Mouse (Mus musculus) intestine, embryonic 14.5 days (tissue): ENCODE results near the gene Mpped1. TPM values are rescaled to one million over a fixed set of nuclear protein-coding genes. Genes with fewer than 3 reads are reported as not detected.

Source experiments
- ATAC-seq: fragments of 200-750 bp; cut with Nextera tagmentation; replicated peaks from 2 replicates; pipeline ENCODE4 v1.8.0; 2017; ENCODE audit warnings: low read depth, moderate number of reproducible peaks, moderate TSS enrichment, moderate library complexity; ENCODE audit not compliant: low FRiP score, low TSS enrichment
- DNase-seq: peaks from one replicate; pipeline ENCODE4 v3.0.0-alpha.2; 2018; ENCODE audit warnings: low spot score
- H3K27ac ChIP-seq: fragments of 300-500 bp; sonication (generic); 2 replicates; pipeline ENCODE4 v1.5.1; 2014; ENCODE audit warnings: low read depth, mild to moderate bottlenecking, control low read depth
- H3K27me3 ChIP-seq: fragments of 300-500 bp; sonication (generic); replicated peaks from 2 replicates; pipeline ENCODE4 v1.6.1; 2014; ENCODE audit warnings: low read length, control low read depth; ENCODE audit not compliant: control insufficient read depth, insufficient read depth
- H3K36me3 ChIP-seq: fragments of 300-500 bp; sonication (generic); 2 replicates; pipeline ENCODE4 v1.6.1; 2014; ENCODE audit warnings: low read length, control low read depth; ENCODE audit not compliant: control insufficient read depth, insufficient read depth
- H3K4me1 ChIP-seq: fragments of 300-500 bp; sonication (generic); replicated peaks from 2 replicates; pipeline ENCODE4 v1.6.1; 2014; ENCODE audit warnings: low read length, control low read depth, mixed read lengths; ENCODE audit not compliant: control insufficient read depth, insufficient read depth
- H3K4me2 ChIP-seq: fragments of 300-500 bp; sonication (generic); 2 replicates; pipeline ENCODE4 v1.6.1; 2014; ENCODE audit warnings: low read length
- H3K4me3 ChIP-seq: fragments of 300-500 bp; sonication (generic); 2 replicates; pipeline ENCODE4 v1.5.1; 2014; ENCODE audit warnings: low read depth, low read length, control low read depth, mixed read lengths
- H3K9ac ChIP-seq: fragments of 300-500 bp; sonication (generic); 2 replicates; pipeline ENCODE4 v1.6.1; 2014; ENCODE audit warnings: mild to moderate bottlenecking, low read length
- H3K9me3 ChIP-seq: fragments of 300-500 bp; sonication (generic); 2 replicates; pipeline ENCODE4 v1.6.1; 2016; ENCODE audit warnings: low read length, control low read depth; ENCODE audit not compliant: control insufficient read depth
- WGBS: fragments of 180-500 bp; shearing (Covaris S2); extraction: QIAGEN DNeasy Blood & Tissue Kit; methylation state at CpG from one replicate; pipeline ENCODE4 v1.1.7; 2014; 5-methylcytosine and 5-hydroxymethylcytosine counted together
- polyA plus RNA-seq: library from polyadenylated mRNA; unstranded; fragments of >200 nt; fragmentation: Nextera tagmentation; extraction: Ambion mirVana; gene quantifications from 2 replicates; pipeline ENCODE4 v1.2.1, GENCODE M21; 2014

Mpped1 gene
- polyA plus RNA-seq, 1 experiment from 2014 or later: 0.39 TPM

GRCm38 (mm10) chr15:83883821-83884220 lies 104.6 kb downstream of the Mpped1 start:
- Histone ChIP-seq H3K4me3 (no peak overlapping the region), H3K9ac (no peak overlapping the region), H3K4me1 (no peaks in the 10 kb centered on the region), H3K4me2 (no peak overlapping the region), H3K9me3 (no peaks in the 10 kb centered on the region), H3K36me3 (no peaks in the 10 kb centered on the region), H3K27me3 (no peaks in the 10 kb centered on the region), H3K27ac (no peak overlapping the region)
- WGBS: 89% methylated on average over 8 of the region's 8 CpGs
- ATAC-seq: no peak
- DNase-seq: no peak

GRCm38 (mm10) chr15:83884291-83884690 lies 105.0 kb downstream of the Mpped1 start:
- no peaks in the 10 kb centered on the region for H3K4me1 ChIP-seq
- ATAC-seq: no peak
- H3K36me3 ChIP-seq: no peaks in the 10 kb centered on the region
- H3K9ac ChIP-seq: no peak overlapping the region
- H3K4me2 ChIP-seq: no peak overlapping the region
- no peak overlapping the region for H3K27ac ChIP-seq
- 92% methylated on average over 9 of the region's 9 CpGs for WGBS
- H3K27me3 ChIP-seq: no peaks in the 10 kb centered on the region
- no peak overlapping the region for H3K4me3 ChIP-seq
- no peak for DNase-seq
- no peaks in the 10 kb centered on the region for H3K9me3 ChIP-seq

- no peak for ATAC-seq
- Histone ChIP-seq H3K4me1 (no peaks in the 10 kb centered on the region), H3K27me3 (no peaks in the 10 kb centered on the region), H3K9ac (no peak overlapping the region), H3K4me2 (no peak overlapping the region), H3K27ac (no peak overlapping the region), H3K9me3 (no peaks in the 10 kb centered on the region), H3K36me3 (no peaks in the 10 kb centered on the region), H3K4me3 (no peak overlapping the region)
- no peak for DNase-seq
- WGBS: 84% methylated on average over 15 of the region's 15 CpGs
Measured at GRCm38 (mm10) chr15:83892871-83893270, 113.6 kb downstream of the Mpped1 start.

GRCm38 (mm10) chr15:83894261-83894660 lies 115.0 kb downstream of the Mpped1 start:
- no peak overlapping the region for H3K9ac ChIP-seq
- no peaks in the 10 kb centered on the region for H3K36me3 ChIP-seq
- ATAC-seq: no peak
- H3K4me1 ChIP-seq: no peaks in the 10 kb centered on the region
- no peak for DNase-seq
- H3K27ac ChIP-seq: no peak overlapping the region
- 72% methylated on average over 7 of the region's 7 CpGs for WGBS
- no peaks in the 10 kb centered on the region for H3K27me3 ChIP-seq
- H3K4me2 ChIP-seq: no peak overlapping the region
- H3K4me3 ChIP-seq: no peak overlapping the region
- no peaks in the 10 kb centered on the region for H3K9me3 ChIP-seq

GRCm38 (mm10) chr15:83896011-83896410 lies 116.7 kb downstream of the Mpped1 start:
- no peaks in the 10 kb centered on the region for H3K36me3 ChIP-seq
- no peak for ATAC-seq
- 49% methylated on average over 9 of the region's 9 CpGs for WGBS

GRCm38 (mm10) chr15:83897286-83897685 lies 118.0 kb downstream of the Mpped1 start:
- no peak for DNase-seq
- no peak for ATAC-seq
- Histone ChIP-seq H3K9me3 (no peaks in the 10 kb centered on the region), H3K9ac (no peak overlapping the region), H3K4me3 (no peak overlapping the region), H3K36me3 (no peaks in the 10 kb centered on the region), H3K4me1 (no peaks in the 10 kb centered on the region), H3K27me3 (no peaks in the 10 kb centered on the region), H3K27ac (no peak overlapping the region), H3K4me2 (no peak overlapping the region)
- 62% methylated on average over 9 of the region's 9 CpGs for WGBS

More at GRCm38 (mm10) chr15:83896011-83896410, 116.7 kb downstream of the Mpped1 start:
- no peak for DNase-seq
- no peak overlapping the region for H3K27ac ChIP-seq
- H3K4me1 ChIP-seq: no peaks in the 10 kb centered on the region
- no peaks in the 10 kb centered on the region for H3K27me3 ChIP-seq
- H3K4me2 ChIP-seq: no peak overlapping the region
- H3K4me3 ChIP-seq: no peak overlapping the region
- H3K9me3 ChIP-seq: no peaks in the 10 kb centered on the region
- no peak overlapping the region for H3K9ac ChIP-seq

- Histone ChIP-seq H3K27me3 (no peaks in the 10 kb centered on the region), H3K4me3 (no peak overlapping the region), H3K9me3 (no peaks in the 10 kb centered on the region), H3K36me3 (no peaks in the 10 kb centered on the region), H3K4me1 (no peaks in the 10 kb centered on the region), H3K9ac (no peak overlapping the region), H3K27ac (no peak overlapping the region), H3K4me2 (no peak overlapping the region)
- WGBS: 90% methylated on average over 13 of the region's 13 CpGs
- DNase-seq: no peak
- ATAC-seq: no peak
Measured at GRCm38 (mm10) chr15:83906472-83906871, 127.2 kb downstream of the Mpped1 start.

Other genes starting within 250 kb of the Mpped1 start
- 95.1 and 107 TPM in 2 replicates for gene Tspo, start 215.9 kb upstream of the Mpped1 start, polyA plus RNA-seq
- 41.1 and 41.6 TPM in 2 replicates for gene Mcat, start 215.7 kb upstream of the Mpped1 start, polyA plus RNA-seq
- gene Ttll12, start 184.3 kb upstream of the Mpped1 start, polyA plus RNA-seq: 36.2 and 40.3 TPM in 2 replicates
- gene Scube1, start 54.4 kb upstream of the Mpped1 start, polyA plus RNA-seq: 6.5 and 6.6 TPM in 2 replicates